Mouse (Mus musculus) lung, embryonic 16.5 days (tissue): Measurements from ENCODE around the gene Mmab. TPM values are rescaled to one million over a fixed set of nuclear protein-coding genes. Genes with fewer than 3 reads are reported as not detected.

Experiments
- ATAC-seq: fragments of 200-750 bp; cut with Nextera tagmentation; 2 replicates; pipeline ENCODE4 v1.8.0; 2017; ENCODE audit warnings: low read depth, mild to moderate bottlenecking, moderate library complexity
- H3K27ac ChIP-seq: fragments of 300-500 bp; sonication (generic); 2 replicates; pipeline ENCODE4 v1.5.1; 2014; ENCODE audit warnings: mild to moderate bottlenecking, control low read depth, low read length
- H3K27me3 ChIP-seq: fragments of 300-500 bp; sonication (generic); 2 replicates; pipeline ENCODE4 v1.6.1; 2014; ENCODE audit warnings: low read depth, low read length, mixed read lengths; ENCODE audit not compliant: control insufficient read depth, insufficient read depth
- H3K36me3 ChIP-seq: fragments of 300-500 bp; sonication (generic); 2 replicates; pipeline ENCODE4 v1.6.1; 2014; ENCODE audit warnings: low read length; ENCODE audit not compliant: control insufficient read depth, insufficient read depth
- H3K4me1 ChIP-seq: fragments of 300-500 bp; sonication (generic); replicated peaks from 2 replicates; pipeline ENCODE4 v1.6.1; 2014; ENCODE audit warnings: low read length, mixed read lengths; ENCODE audit not compliant: control insufficient read depth, insufficient read depth
- H3K4me2 ChIP-seq: fragments of 300-500 bp; sonication (generic); 2 replicates; pipeline ENCODE4 v1.6.1; 2014; ENCODE audit warnings: low read depth, low read length, control low read depth
- H3K4me3 ChIP-seq: fragments of 300-500 bp; sonication (generic); 2 replicates; pipeline ENCODE4 v1.5.1; 2014; ENCODE audit warnings: mild to moderate bottlenecking, low read length, control low read depth
- H3K9ac ChIP-seq: fragments of 300-500 bp; sonication (generic); 2 replicates; pipeline ENCODE4 v1.6.1; 2014; ENCODE audit warnings: low read length, control low read depth
- H3K9me3 ChIP-seq: fragments of 300-500 bp; sonication (generic); 2 replicates; pipeline ENCODE4 v1.6.1; 2016; ENCODE audit warnings: low read length; ENCODE audit not compliant: control insufficient read depth
- WGBS: fragments of 180-500 bp; shearing (Covaris S2); extraction: QIAGEN DNeasy Blood & Tissue Kit; methylation state at CpG from one replicate; pipeline ENCODE4 v1.1.7; 2014; 5-methylcytosine and 5-hydroxymethylcytosine counted together
- microRNA-seq: library from miRNA; unstranded; fragments of <30 nt; microRNA quantifications from one replicate; pipeline ENCODE4, GENCODE M21; 2016
- polyA plus RNA-seq: library from polyadenylated mRNA; unstranded; fragments of >200 nt; fragmentation: Nextera tagmentation; extraction: Ambion mirVana; gene quantifications from 2 replicates; pipeline ENCODE4 v1.2.1, GENCODE M21; 2015

The Mmab gene
- polyA plus RNA-seq, 1 experiment from 2014 or later, result 31.7 TPM

- Histone ChIP-seq H3K4me3 (no peak overlapping the region), H3K4me2 (no peak overlapping the region), H3K36me3 (peaks cover 90% of the 10 kb centered on the region), H3K9me3 (no peaks in the 10 kb centered on the region), H3K9ac (no peak overlapping the region), H3K27me3 (no peaks in the 10 kb centered on the region), H3K27ac (no peak overlapping the region), H3K4me1 (peaks cover 3% of the 10 kb centered on the region; the same call in 1 of the 2 replicates)
- 82% methylated on average over 14 of the region's 14 CpGs for WGBS
- ATAC-seq, result no peak
Measured at GRCm38 (mm10) chr5:114406592-114406991, 37.3 kb downstream of the Mmab start.

DNA sequence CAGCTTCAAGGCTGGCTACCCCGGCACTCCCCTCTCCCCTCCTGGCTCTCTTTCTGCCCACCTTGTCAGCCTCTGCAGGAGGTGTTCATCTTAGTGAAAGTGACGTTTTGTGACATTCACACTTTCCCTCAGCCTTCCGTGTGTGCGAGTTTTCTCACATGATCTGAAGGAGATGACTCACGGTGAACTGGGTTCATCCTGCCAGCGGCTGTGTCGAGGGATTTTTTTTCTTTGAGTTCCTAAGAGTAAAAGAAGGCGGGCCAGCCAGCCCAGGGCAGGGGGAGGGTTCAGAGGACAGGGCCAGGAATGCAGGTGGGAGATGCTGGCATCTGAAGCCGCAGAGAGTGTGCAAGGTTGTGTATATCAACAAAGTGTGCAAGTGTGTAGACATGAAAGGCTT, 50.7 kb downstream of the Mmab start:
- ATAC-seq, result no peak
- Histone ChIP-seq H3K9ac (no peak overlapping the region), H3K27ac (no peak overlapping the region), H3K4me1 (no peaks in the 10 kb centered on the region), H3K4me3 (no peak overlapping the region), H3K27me3 (no peaks in the 10 kb centered on the region), H3K9me3 (no peaks in the 10 kb centered on the region), H3K36me3 (peaks cover 56% of the 10 kb centered on the region), H3K4me2 (no peak overlapping the region)
- 72% methylated on average over 9 of the region's 9 CpGs for WGBS

DNA sequence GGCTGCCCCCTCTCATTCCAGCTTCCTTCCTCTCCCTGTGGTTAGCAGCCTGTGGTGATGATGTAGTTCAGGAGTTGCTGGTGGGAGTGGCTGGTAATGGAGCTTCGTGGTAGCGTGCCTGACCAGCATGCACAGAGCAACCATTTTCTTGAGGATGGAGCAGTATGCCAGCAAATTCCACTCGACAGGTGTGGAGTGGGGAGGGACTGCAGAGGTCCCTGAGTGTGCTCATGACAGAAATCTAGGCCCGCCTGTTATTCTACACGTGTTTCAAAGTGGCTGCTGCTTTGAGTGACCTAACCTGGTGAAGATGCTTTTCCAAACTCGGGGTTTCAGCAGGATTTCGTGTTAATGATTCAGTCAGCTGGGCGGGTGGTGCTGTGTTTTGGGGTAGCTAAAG, 59.4 kb downstream of the Mmab start:
- Histone ChIP-seq H3K4me3 (no peak overlapping the region), H3K36me3 (peaks cover 47% of the 10 kb centered on the region), H3K4me1 (peaks cover 13% of the 10 kb centered on the region), H3K27ac (no peak overlapping the region), H3K4me2 (no peak overlapping the region), H3K27me3 (no peaks in the 10 kb centered on the region), H3K9ac (no peak overlapping the region), H3K9me3 (no peaks in the 10 kb centered on the region)
- WGBS, result 87% methylated on average over 8 of the region's 8 CpGs
- ATAC-seq, result no peak

DNA sequence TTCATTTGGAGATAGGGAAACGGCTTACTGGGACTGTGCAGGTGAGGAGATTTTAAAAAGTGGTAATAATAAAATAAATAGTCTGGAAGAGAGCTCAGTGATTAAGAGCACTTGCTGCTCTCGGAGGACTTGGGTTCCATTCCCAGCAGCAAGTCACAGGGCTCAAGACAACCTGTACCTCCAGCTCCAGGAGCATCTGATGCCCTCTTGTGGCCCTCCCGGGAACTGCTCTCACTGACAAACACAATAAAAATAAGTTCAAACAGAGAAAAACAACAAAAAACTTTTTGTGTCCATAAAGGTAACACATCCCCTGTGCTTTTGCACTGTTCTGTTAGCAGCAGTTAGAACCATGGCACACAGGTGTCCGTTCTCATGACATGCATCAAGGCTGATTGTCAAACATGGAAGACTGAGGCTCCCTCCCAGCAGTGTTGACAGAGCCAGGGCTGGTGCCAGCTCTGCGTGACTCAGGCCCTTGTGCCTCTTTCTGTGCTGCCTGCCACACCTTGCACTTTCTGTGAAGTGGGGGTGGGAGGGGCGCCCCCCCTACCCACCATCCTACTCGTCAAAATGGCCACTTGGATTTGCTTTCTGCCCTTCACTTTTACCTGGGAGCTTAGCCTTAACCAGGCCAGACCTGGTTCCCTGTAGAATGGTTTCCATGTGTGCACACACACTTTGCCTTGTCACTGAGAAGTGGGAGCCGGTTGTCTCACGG, 60.5 kb downstream of the Mmab start:
- WGBS, result 65% methylated on average over 9 of the region's 9 CpGs
- Histone ChIP-seq H3K36me3 (peaks cover 36% of the 10 kb centered on the region), H3K9ac (no peak overlapping the region), H3K9me3 (no peaks in the 10 kb centered on the region), H3K27ac (no peak overlapping the region), H3K4me1 (peaks cover 19% of the 10 kb centered on the region), H3K4me2 (no peak overlapping the region), H3K27me3 (no peaks in the 10 kb centered on the region), H3K4me3 (no peak overlapping the region)
- ATAC-seq, result no peak

Small RNA genes within 50 kb of the gene (microRNA-seq; reads per million reads assigned to microRNA genes)
- gene Mir7027, result not detected

Other genes starting within 250 kb of the Mmab start
- 3.6 and 5.3 TPM in 2 replicates for gene Foxn4, start 170.3 kb downstream of the Mmab start, polyA plus RNA-seq
- gene Myo1h, start 154.9 kb downstream of the Mmab start, polyA plus RNA-seq, result 5.4 and 6.8 TPM in 2 replicates
- gene Kctd10, start 63.6 kb downstream of the Mmab start, polyA plus RNA-seq, result 200 and 214 TPM in 2 replicates
- 52.5 and 54.1 TPM in 2 replicates for gene Ube3b, start 63.5 kb downstream of the Mmab start, polyA plus RNA-seq
- 31.1 and 36.1 TPM in 2 replicates for gene Mvk, start 209 bp upstream of the Mmab start, polyA plus RNA-seq
- 2.2 and 2.3 TPM in 2 replicates for gene Fam222a, start 124.0 kb upstream of the Mmab start, polyA plus RNA-seq
- 2.8 and 2.9 TPM in 2 replicates for gene Trpv4, start 214.4 kb upstream of the Mmab start, polyA plus RNA-seq
- 104 and 105 TPM in 2 replicates for gene Gltp, start 246.9 kb upstream of the Mmab start, polyA plus RNA-seq